Mouse (Mus musculus) midbrain, embryonic 16.5 days (tissue): ENCODE results near the gene Vmn1r194. TPM values are rescaled to one million over a fixed set of nuclear protein-coding genes. Genes with fewer than 3 reads are reported as not detected.
"Not testable (repeated sequence)": the region's sequence is repeated elsewhere in the genome, so short reads cannot be mapped to it uniquely, and the experiment has no call there.

ENCODE experiments used
- ATAC-seq: fragments of 200-750 bp; cut with Nextera tagmentation; 2 replicates; pipeline ENCODE4 v1.8.0; 2017; ENCODE audit warnings: moderate TSS enrichment
- H3K27ac ChIP-seq: fragments of 300-500 bp; sonication (generic); 2 replicates; pipeline ENCODE4 v1.5.1; 2014; ENCODE audit warnings: mild to moderate bottlenecking, low read length, mixed read lengths
- H3K27me3 ChIP-seq: fragments of 300-500 bp; sonication (generic); 2 replicates; pipeline ENCODE4 v1.6.1; 2014; ENCODE audit warnings: low read depth, low read length, mixed read lengths; ENCODE audit not compliant: control insufficient read depth, insufficient read depth
- H3K36me3 ChIP-seq: fragments of 300-500 bp; sonication (generic); 2 replicates; pipeline ENCODE4 v1.6.1; 2014; ENCODE audit warnings: mild to moderate bottlenecking, low read length, moderate library complexity, mixed read lengths; ENCODE audit not compliant: control insufficient read depth, insufficient read depth
- H3K4me1 ChIP-seq: fragments of 300-500 bp; sonication (generic); 2 replicates; pipeline ENCODE4 v1.6.1; 2014; ENCODE audit warnings: mild to moderate bottlenecking, low read length, mixed read lengths; ENCODE audit not compliant: control insufficient read depth, insufficient read depth
- H3K4me2 ChIP-seq: fragments of 300-500 bp; sonication (generic); 2 replicates; pipeline ENCODE4 v1.6.1; 2014; ENCODE audit warnings: mild to moderate bottlenecking, low read length, mixed read lengths
- H3K4me3 ChIP-seq: fragments of 300-500 bp; sonication (generic); 2 replicates; pipeline ENCODE4 v1.5.1; 2014; ENCODE audit warnings: low read depth, mild to moderate bottlenecking, low read length, moderate library complexity, mixed read lengths
- H3K9ac ChIP-seq: fragments of 300-500 bp; sonication (generic); 2 replicates; pipeline ENCODE4 v1.6.1; 2014; ENCODE audit warnings: low read depth, low read length, mixed read lengths
- H3K9me3 ChIP-seq: fragments of 300-500 bp; sonication (generic); replicated peaks from 2 replicates; pipeline ENCODE4 v1.6.1; 2014; ENCODE audit warnings: mild to moderate bottlenecking, low read length, mixed read lengths; ENCODE audit not compliant: control insufficient read depth, poor library complexity, severe bottlenecking
- WGBS: fragments of 180-500 bp; shearing (Covaris S2); extraction: QIAGEN DNeasy Blood & Tissue Kit; methylation state at CpG from one replicate; pipeline ENCODE4 v1.1.7; 2014; 5-methylcytosine and 5-hydroxymethylcytosine counted together
- microRNA-seq: library from miRNA; unstranded; fragments of <30 nt; microRNA quantifications from one replicate; pipeline ENCODE4, GENCODE M21; 2017
- polyA plus RNA-seq: library from polyadenylated mRNA; unstranded; fragments of >200 nt; fragmentation: Nextera tagmentation; extraction: Ambion mirVana; gene quantifications from 2 replicates; pipeline ENCODE4 v1.2.1, GENCODE M21; 2015

The Vmn1r194 gene
- polyA plus RNA-seq: not detected in 2 replicates

GRCm38 (mm10) chr13:22243915-22244314 is at the start of gene Vmn1r194:
TSS of gene Vmn1r194 (plus strand) at chr13:22244215.
- Histone ChIP-seq H3K4me3 (no peak within 1 kb of the TSS), H3K9ac (no peak within 1 kb of the TSS), H3K9me3 (no peaks in the 10 kb centered on the region), H3K4me2 (no peak within 1 kb of the TSS), H3K36me3 (no peaks in the 10 kb centered on the region), H3K4me1 (no peaks in the 10 kb centered on the region), H3K27ac (no peak within 1 kb of the TSS), H3K27me3 (no peaks in the 10 kb centered on the region)
- WGBS: 66% methylated on average over 1 of the region's 1 CpGs
- ATAC-seq: no peak

DNA sequence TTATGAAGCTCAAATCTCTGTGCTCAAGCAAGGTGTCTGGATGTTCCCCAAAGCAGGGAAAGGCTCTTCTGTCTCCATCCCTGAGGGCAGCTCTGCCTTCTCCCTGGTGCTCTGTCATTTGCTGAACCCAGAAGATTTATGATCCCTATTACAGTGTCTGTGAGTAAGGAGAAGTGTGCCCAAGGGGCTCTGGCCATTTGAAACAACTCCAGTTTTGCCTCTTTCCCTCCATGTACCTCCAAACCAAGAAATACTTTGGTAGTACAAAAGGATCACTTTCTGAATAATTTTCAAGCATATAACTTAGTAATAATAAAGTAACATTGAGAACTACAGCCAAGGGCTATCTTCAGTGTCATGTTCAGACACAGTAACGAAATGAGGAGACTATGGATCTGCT is 21.0 kb upstream of the Vmn1r194 start, which contains the start of gene Vmn1r193:
Vmn1r193 (minus strand) TSS at position 101 of the 400 bp plus-strand sequence.
- H3K4me3 ChIP-seq, H3K4me2 ChIP-seq, H3K9ac ChIP-seq, H3K9me3 ChIP-seq, H3K4me1 ChIP-seq, H3K36me3 ChIP-seq, ATAC-seq, H3K27me3 ChIP-seq, H3K27ac ChIP-seq: not testable (repeated sequence)
- 88% methylated on average over 1 of the region's 1 CpGs for WGBS

- not testable (repeated sequence) for H3K36me3 ChIP-seq, H3K9me3 ChIP-seq, H3K4me3 ChIP-seq, H3K27me3 ChIP-seq, H3K27ac ChIP-seq, ATAC-seq, H3K9ac ChIP-seq, H3K4me1 ChIP-seq, H3K4me2 ChIP-seq
- 90% methylated on average over 1 of the region's 1 CpGs for WGBS
Measured at GRCm38 (mm10) chr13:22270222-22270621, 26.2 kb downstream of the Vmn1r194 start, which contains the start of gene Vmn1r195. TSS of gene Vmn1r195 (plus strand) at chr13:22270522.

GRCm38 (mm10) chr13:22271721-22272120 is 27.7 kb downstream of the Vmn1r194 start:
- H3K27ac ChIP-seq: no peak overlapping the region
- no peaks in the 10 kb centered on the region for H3K36me3 ChIP-seq
- H3K9ac ChIP-seq: no peak overlapping the region
- H3K4me1 ChIP-seq: peaks cover 2% of the 10 kb centered on the region; the same call in 1 of the 2 replicates
- no peak overlapping the region for H3K4me3 ChIP-seq
- 32% methylated on average over 2 of the region's 2 CpGs for WGBS
- peak; percentile 89 for ATAC-seq
- no peak overlapping the region for H3K4me2 ChIP-seq
- H3K27me3 ChIP-seq: no peaks in the 10 kb centered on the region
- no peaks in the 10 kb centered on the region for H3K9me3 ChIP-seq

DNA sequence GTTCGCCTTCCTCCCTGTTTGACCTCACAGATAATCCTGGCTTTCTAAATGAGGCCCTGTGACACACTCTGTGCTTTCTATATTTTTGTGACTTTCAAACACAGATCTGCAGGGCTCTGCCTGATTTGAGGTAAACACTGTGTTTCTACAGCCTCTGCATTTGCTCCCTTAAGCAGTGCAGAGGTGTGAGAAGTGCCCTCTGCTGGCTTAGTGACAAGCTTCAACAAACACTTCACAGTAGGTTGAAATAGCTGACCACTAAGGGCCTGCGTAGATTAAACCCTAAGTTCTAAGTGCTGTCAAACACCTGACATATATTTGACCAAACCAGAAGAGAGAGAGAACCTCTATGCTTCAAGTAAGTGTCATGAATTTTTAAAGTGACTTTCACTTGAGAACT is 40.6 kb downstream of the Vmn1r194 start:
- no peak for ATAC-seq
- H3K9ac ChIP-seq: no peak overlapping the region
- H3K27ac ChIP-seq: no peak overlapping the region
- H3K27me3 ChIP-seq: no peaks in the 10 kb centered on the region
- H3K4me3 ChIP-seq: no peak overlapping the region
- 77% methylated on average over 2 of the region's 2 CpGs for WGBS
- no peaks in the 10 kb centered on the region for H3K9me3 ChIP-seq
- H3K4me2 ChIP-seq: no peak overlapping the region
- H3K36me3 ChIP-seq: no peaks in the 10 kb centered on the region
- H3K4me1 ChIP-seq: no peaks in the 10 kb centered on the region

- Histone ChIP-seq H3K9ac (no peak within 1 kb of the TSS), H3K4me2 (no peak within 1 kb of the TSS), H3K27ac (no peak within 1 kb of the TSS), H3K4me3 (no peak within 1 kb of the TSS), H3K4me1 (no peaks in the 10 kb centered on the region), H3K36me3 (no peaks in the 10 kb centered on the region), H3K27me3 (no peaks in the 10 kb centered on the region), H3K9me3 (no peaks in the 10 kb centered on the region)
- ATAC-seq: no peak
- 73% methylated on average over 2 of the region's 2 CpGs for WGBS
Measured at GRCm38 (mm10) chr13:22289620-22290019, 45.6 kb downstream of the Vmn1r194 start, which contains the start of gene Vmn1r196. TSS of gene Vmn1r196 (plus strand) at chr13:22289920.

Small RNA genes within 50 kb of the gene (microRNA-seq; reads per million reads assigned to microRNA genes)
- gene Gm23282 (not detected), gene Gm25084 (not detected)

Other genes starting within 250 kb of the Vmn1r194 start
- not detected in 2 replicates for gene Prss16, start 234.5 kb upstream of the Vmn1r194 start, polyA plus RNA-seq
- not detected in 2 replicates for gene Hist1h2ah, start 208.6 kb upstream of the Vmn1r194 start, polyA plus RNA-seq
- gene Hist1h2bk, start 208.3 kb upstream of the Vmn1r194 start, polyA plus RNA-seq: 1.3 TPM in 1 of 2 replicates, not detected in the other
- gene Hist1h4i, start 202.9 kb upstream of the Vmn1r194 start, polyA plus RNA-seq: 4.0 and 4.9 TPM in 2 replicates
- 1.8 and 8.3 TPM in 2 replicates for gene Hist1h2ag, start 201.3 kb upstream of the Vmn1r194 start, polyA plus RNA-seq
- 1.5 and 2.3 TPM in 2 replicates for gene Hist1h2bj, start 201.0 kb upstream of the Vmn1r194 start, polyA plus RNA-seq
- not detected in 2 replicates for gene Vmn1r188, start 159.8 kb upstream of the Vmn1r194 start, polyA plus RNA-seq
- gene Vmn1r189, start 138.4 kb upstream of the Vmn1r194 start, polyA plus RNA-seq: not detected in 2 replicates
- not detected in 2 replicates for gene Vmn1r191, start 60.2 kb upstream of the Vmn1r194 start, polyA plus RNA-seq
- gene Vmn1r192, start 53.1 kb upstream of the Vmn1r194 start, polyA plus RNA-seq: not detected in 2 replicates
- gene Vmn1r193, start 21.1 kb upstream of the Vmn1r194 start, polyA plus RNA-seq: not detected in 2 replicates
- not detected in 2 replicates for gene Vmn1r195, start 26.3 kb downstream of the Vmn1r194 start, polyA plus RNA-seq
- not detected in 2 replicates for gene Vmn1r196, start 45.7 kb downstream of the Vmn1r194 start, polyA plus RNA-seq
- not detected in 2 replicates for gene Vmn1r197, start 80.4 kb downstream of the Vmn1r194 start, polyA plus RNA-seq
- not detected in 2 replicates for gene Vmn1r198, start 106.1 kb downstream of the Vmn1r194 start, polyA plus RNA-seq
- gene Vmn1r199, start 135.6 kb downstream of the Vmn1r194 start, polyA plus RNA-seq: not detected in 2 replicates
- gene Vmn1r200, start 146.2 kb downstream of the Vmn1r194 start, polyA plus RNA-seq: not detected in 2 replicates
- gene Vmn1r201, start 227.7 kb downstream of the Vmn1r194 start, polyA plus RNA-seq: not detected in 2 replicates